Mouse (Mus musculus) left cerebral cortex, postnatal 10 days (tissue): ENCODE results near the gene Chm. TPM values are rescaled to one million over a fixed set of nuclear protein-coding genes. Genes with fewer than 3 reads are reported as not detected.
"Not testable (repeated sequence)": the region's sequence is repeated elsewhere in the genome, so short reads cannot be mapped to it uniquely, and the experiment has no call there.

Experiments
- DNase-seq, 2 experiments: peaks; one replicate each; pipeline ENCODE4 v3.0.0; 2021 to 2022; ENCODE audit warnings: low spot score in 2 of 2, mixed read lengths in 1 of 2; ENCODE audit errors: extremely low spot score in 1 of 2
- intact Hi-C: fragments of 180-260 bp; cut with DNase I; formaldehyde crosslinking; loops from one replicate; pipeline ENCODE4 v1.15.1; 2025
- microRNA-seq: library from miRNA; unstranded; fragments of <30 nt; microRNA quantifications from one replicate; pipeline ENCODE4 v1.2.0, GENCODE M21; 2022
- total RNA-seq, 2 experiments: library from RNA; stranded (reverse); gene quantifications; 2 replicates each; pipeline ENCODE4 v1.2.3; 2021

The Chm gene
- 10 to 100 TPM; 41.5 to 42.8 TPM for total RNA-seq

GRCm38 (mm10) chrX:113185230-113185985 lies at the start of gene Chm:
Gene Chm, minus strand, starts transcription at chrX:113185517.
- intact Hi-C loops: no loop called here
- peak; percentile 27 to 57 for DNase-seq

GRCm38 (mm10) chrX:113193901-113194300 lies 8.6 kb upstream of the Chm start:
- no peak for DNase-seq

GRCm38 (mm10) chrX:113184569-113185229 lies 618 bp downstream of the Chm start:
- DNase-seq: peak in 1 of 2 experiments; percentile 7
- intact Hi-C loops: no loop called here

More at GRCm38 (mm10) chrX:113193901-113194300, 8.6 kb upstream of the Chm start:
- intact Hi-C loops: no loop called here

- intact Hi-C loops, DNase-seq: not testable (repeated sequence)
Measured at GRCm38 (mm10) chrX:113180856-113181255, 4.5 kb downstream of the Chm start.

GRCm38 (mm10) chrX:113172766-113173165 lies 12.6 kb downstream of the Chm start:
- intact Hi-C loops: no loop called here
- DNase-seq: no peak

GRCm38 (mm10) chrX:113172271-113172670 lies 13.0 kb downstream of the Chm start:
- intact Hi-C loops: no loop called here
- DNase-seq: no peak

- intact Hi-C loops: no loop called here
- DNase-seq: no peak
Measured at GRCm38 (mm10) chrX:113160268-113160860, 25.0 kb downstream of the Chm start.

- DNase-seq: no peak
- intact Hi-C loops: no loop called here
Measured at GRCm38 (mm10) chrX:113084171-113084570, 101.1 kb downstream of the Chm start.

- no peak for DNase-seq
- intact Hi-C loops: no loop called here
Measured at GRCm38 (mm10) chrX:113076053-113076452, 109.3 kb downstream of the Chm start.

- intact Hi-C loops: no loop called here
- no peak for DNase-seq
Measured at GRCm38 (mm10) chrX:113074823-113075222, 110.5 kb downstream of the Chm start.

GRCm38 (mm10) chrX:113003621-113004020 lies 181.7 kb downstream of the Chm start:
- no peak for DNase-seq

GRCm38 (mm10) chrX:113002192-113002591 lies 183.1 kb downstream of the Chm start:
- intact Hi-C loops: no loop called here

More at GRCm38 (mm10) chrX:113003621-113004020, 181.7 kb downstream of the Chm start:
- intact Hi-C loops: no loop called here

More at GRCm38 (mm10) chrX:113002192-113002591, 183.1 kb downstream of the Chm start:
- no peak for DNase-seq

Small RNA genes lying within 50 kb of the gene (microRNA-seq; reads per million reads assigned to microRNA genes)
- gene Mir361: 4,487 reads per million, percentile 90 among the genes with 10 or more reads in this experiment

Other genes starting within 250 kb of the Chm start
- gene Dach2, start 112.0 kb upstream of the Chm start, total RNA-seq: 1 to 10 TPM; 1.9 to 2.2 TPM